Mouse (Mus musculus): ENCODE results near the gene Adamtsl4.
"Not testable (repeated sequence)": the region's sequence is repeated elsewhere in the genome, so short reads cannot be mapped to it uniquely, and the experiment has no call there.

Gene Adamtsl4

GRCm38 (mm10) chr3:95660788-95661478, 26.8 kb downstream of the Adamtsl4 start:
- no peak for DNase-seq (ENCODE audit: low spot score in 2 of 2)

GRCm38 (mm10) chr3:95659948-95660347, 27.8 kb downstream of the Adamtsl4 start:
- no peak for DNase-seq (ENCODE audit: low spot score in 2 of 2)

GRCm38 (mm10) chr3:95658868-95659712, 28.6 kb downstream of the Adamtsl4 start:
- DNase-seq (ENCODE audit: low spot score in 2 of 2): peak; percentile 82 to 83

GRCm38 (mm10) chr3:95658236-95658867, 29.4 kb downstream of the Adamtsl4 start, which contains the start of gene Mcl1:
Gene Mcl1, plus strand, starts transcription at chr3:95658788.
- DNase-seq (ENCODE audit: low spot score in 2 of 2): peak; percentile 96 to 97

- no peak for DNase-seq (ENCODE audit: low spot score in 2 of 2)
These were observed 30.0 kb downstream of the Adamtsl4 start for GRCm38 (mm10) chr3:95657711-95658110.

GRCm38 (mm10) chr3:95657108-95657507, 30.6 kb downstream of the Adamtsl4 start:
- DNase-seq (ENCODE audit: low spot score in 2 of 2): no peak

GRCm38 (mm10) chr3:95655437-95655836, 32.3 kb downstream of the Adamtsl4 start:
- no peak for DNase-seq (ENCODE audit: low spot score in 2 of 2)

- DNase-seq (ENCODE audit: low spot score in 2 of 2): not testable (repeated sequence)
These were observed 33.3 kb downstream of the Adamtsl4 start for GRCm38 (mm10) chr3:95654371-95654770.

GRCm38 (mm10) chr3:95653473-95654034, 34.2 kb downstream of the Adamtsl4 start:
- no peak for DNase-seq (ENCODE audit: low spot score in 2 of 2)

GRCm38 (mm10) chr3:95652871-95653270, 34.8 kb downstream of the Adamtsl4 start:
- no peak for DNase-seq (ENCODE audit: low spot score in 2 of 2)

GRCm38 (mm10) chr3:95652204-95652811, 35.4 kb downstream of the Adamtsl4 start:
- peak; percentile 84 to 88 for DNase-seq (ENCODE audit: low spot score in 2 of 2)

GRCm38 (mm10) chr3:95651391-95652203, 36.1 kb downstream of the Adamtsl4 start:
- no peak for DNase-seq (ENCODE audit: low spot score in 2 of 2)

GRCm38 (mm10) chr3:95651033-95651373, 36.7 kb downstream of the Adamtsl4 start:
- DNase-seq (ENCODE audit: low spot score in 2 of 2): no peak

- DNase-seq (ENCODE audit: low spot score in 2 of 2): peak; percentile 60 to 74
These were observed 37.3 kb downstream of the Adamtsl4 start for GRCm38 (mm10) chr3:95650276-95651032.

GRCm38 (mm10) chr3:95648016-95648415, 39.7 kb downstream of the Adamtsl4 start:
- no peak for DNase-seq (ENCODE audit: low spot score in 2 of 2)

- peak; percentile 88 to 90 for DNase-seq (ENCODE audit: low spot score in 2 of 2)
These were observed 42.1 kb downstream of the Adamtsl4 start for GRCm38 (mm10) chr3:95645313-95646235.

- DNase-seq (ENCODE audit: low spot score in 2 of 2): peak in 1 of 2 experiments; percentile 3
These were observed 44.6 kb downstream of the Adamtsl4 start for GRCm38 (mm10) chr3:95643097-95643496.

GRCm38 (mm10) chr3:95639694-95640093, 48.0 kb downstream of the Adamtsl4 start:
- DNase-seq (ENCODE audit: low spot score in 2 of 2): no peak

- DNase-seq (ENCODE audit: low spot score in 2 of 2): no peak
These were observed 51.6 kb downstream of the Adamtsl4 start for GRCm38 (mm10) chr3:95636072-95636471.

All from spleen, postnatal 36 days (tissue).